Mouse (Mus musculus) layer of hippocampus, adult 9-10 months (tissue): ENCODE data around the gene Elmsan1.

ENCODE experiments used
- DNase-seq: peaks from one replicate; pipeline ENCODE4 v3.0.0; 2022; ENCODE audit warnings: low spot score

Gene Elmsan1

GRCm38 (mm10) chr12:84099605-84100004, 119.1 kb downstream of the Elmsan1 start:
- no peak for DNase-seq
